Mouse (Mus musculus) hindbrain, embryonic 15.5 days (tissue): ENCODE data around the gene Nfix. TPM values are rescaled to one million over a fixed set of nuclear protein-coding genes. Genes with fewer than 3 reads are reported as not detected.
A peak's percentile ranks its signal among the peaks of the same experiment; 100 is the strongest.

ENCODE experiments used
- ATAC-seq: fragments of 200-750 bp; cut with Nextera tagmentation; 2 replicates; pipeline ENCODE4 v1.8.0; 2017; ENCODE audit warnings: low read depth, moderate number of reproducible peaks, moderate TSS enrichment; ENCODE audit not compliant: low FRiP score
- H3K27ac ChIP-seq: fragments of 300-500 bp; sonication (generic); replicated peaks from 2 replicates; pipeline ENCODE4 v1.5.1; 2015; ENCODE audit warnings: mild to moderate bottlenecking, inconsistent platforms
- H3K27me3 ChIP-seq: fragments of 300-500 bp; sonication (generic); 2 replicates; pipeline ENCODE4 v1.6.1; 2015; ENCODE audit warnings: control low read depth, inconsistent platforms
- H3K36me3 ChIP-seq: fragments of 300-500 bp; sonication (generic); 2 replicates; pipeline ENCODE4 v1.6.1; 2015; ENCODE audit warnings: control low read depth, inconsistent platforms
- H3K4me1 ChIP-seq: fragments of 300-500 bp; sonication (generic); replicated peaks from 2 replicates; pipeline ENCODE4 v1.6.1; 2015; ENCODE audit warnings: control low read depth, inconsistent platforms
- H3K4me2 ChIP-seq: fragments of 300-500 bp; sonication (generic); 2 replicates; pipeline ENCODE4 v1.6.1; 2015; ENCODE audit warnings: moderate library complexity, mild to moderate bottlenecking, inconsistent platforms
- H3K4me3 ChIP-seq: fragments of 300-500 bp; sonication (generic); 2 replicates; pipeline ENCODE4 v1.5.1; 2015; ENCODE audit warnings: mild to moderate bottlenecking, inconsistent platforms
- H3K9ac ChIP-seq: fragments of 300-500 bp; sonication (generic); 2 replicates; pipeline ENCODE4 v1.6.1; 2015; ENCODE audit warnings: inconsistent platforms
- H3K9me3 ChIP-seq: fragments of 300-500 bp; sonication (generic); 2 replicates; pipeline ENCODE4 v1.6.1; 2016; ENCODE audit warnings: control low read depth, inconsistent platforms
- WGBS: fragments of 180-500 bp; shearing (Covaris S2); methylation state at CpG from one replicate; pipeline ENCODE4 v1.1.7; 2015; 5-methylcytosine and 5-hydroxymethylcytosine counted together
- polyA plus RNA-seq: library from polyadenylated mRNA; unstranded; fragments of >200 nt; fragmentation: Nextera tagmentation; extraction: Ambion mirVana; gene quantifications from 2 replicates; pipeline ENCODE4 v1.2.1, GENCODE M21; 2015

Nfix gene
- polyA plus RNA-seq, 1 experiment from 2014 or later, result 87.6 TPM

GRCm38 (mm10) chr8:84703466-84704249 is 96.5 kb downstream of the Nfix start:
- no peak overlapping the region for H3K4me3 ChIP-seq
- H3K4me2 ChIP-seq, result peak overlapping the region; percentile 51
- 12% methylated on average over 38 of the region's 38 CpGs for WGBS
- H3K27me3 ChIP-seq, result peaks cover 46% of the 10 kb centered on the region
- peaks cover 43% of the 10 kb centered on the region for H3K4me1 ChIP-seq
- H3K27ac ChIP-seq, result peak overlapping the region; percentile 68
- no peak overlapping the region; the same call in 1 of the 2 replicates for H3K9ac ChIP-seq
- no peaks in the 10 kb centered on the region for H3K9me3 ChIP-seq
- ATAC-seq, result no peak
- H3K36me3 ChIP-seq, result peaks cover 10% of the 10 kb centered on the region

- ATAC-seq, result no peak
- H3K4me2 ChIP-seq, result peak overlapping the region; percentile 51; the same call in 1 of the 2 replicates
- no peak overlapping the region for H3K4me3 ChIP-seq
- WGBS, result 82% methylated on average over 6 of the region's 6 CpGs
- no peaks in the 10 kb centered on the region for H3K9me3 ChIP-seq
- peaks cover 44% of the 10 kb centered on the region for H3K27me3 ChIP-seq
- peaks cover 39% of the 10 kb centered on the region for H3K4me1 ChIP-seq
- H3K9ac ChIP-seq, result no peak overlapping the region
- peaks cover 14% of the 10 kb centered on the region for H3K36me3 ChIP-seq
- H3K27ac ChIP-seq, result no peak overlapping the region
Measured at GRCm38 (mm10) chr8:84702963-84703465, 97.1 kb downstream of the Nfix start.

GRCm38 (mm10) chr8:84702561-84702960 is 97.6 kb downstream of the Nfix start:
- no peak for ATAC-seq
- H3K4me1 ChIP-seq, result peaks cover 34% of the 10 kb centered on the region
- peak overlapping the region; percentile 10; the same call in 1 of the 2 replicates for H3K4me2 ChIP-seq
- 72% methylated on average over 9 of the region's 9 CpGs for WGBS
- H3K4me3 ChIP-seq, result no peak overlapping the region
- no peak overlapping the region for H3K9ac ChIP-seq
- H3K36me3 ChIP-seq, result peaks cover 16% of the 10 kb centered on the region
- no peak overlapping the region for H3K27ac ChIP-seq
- H3K27me3 ChIP-seq, result peaks cover 39% of the 10 kb centered on the region
- no peaks in the 10 kb centered on the region for H3K9me3 ChIP-seq

- no peak within 1 kb of the TSS for H3K9ac ChIP-seq
- peaks cover 25% of the 10 kb centered on the region for H3K36me3 ChIP-seq
- peaks cover 36% of the 10 kb centered on the region for H3K27me3 ChIP-seq
- ATAC-seq, result no peak
- 13% methylated on average over 34 of the region's 34 CpGs for WGBS
- peak within 1 kb of the TSS; percentile 10 for H3K4me2 ChIP-seq
- peaks cover 21% of the 10 kb centered on the region for H3K4me1 ChIP-seq
- H3K27ac ChIP-seq, result peak within 1 kb of the TSS; percentile 32
- H3K4me3 ChIP-seq, result peak within 1 kb of the TSS; percentile 5
- H3K9me3 ChIP-seq, result no peaks in the 10 kb centered on the region
Measured at GRCm38 (mm10) chr8:84700941-84701911, 98.9 kb downstream of the Nfix start, which contains the start of gene Lyl1. Lyl1 (plus strand) TSS chr8:84701457.

- no peak overlapping the region for H3K4me3 ChIP-seq
- H3K9me3 ChIP-seq, result no peaks in the 10 kb centered on the region
- H3K27ac ChIP-seq, result 0 out of 2 replicates have a peak overlapping the region, but pooled peaks have one; percentile 2
- no peak overlapping the region for H3K9ac ChIP-seq
- peaks cover 36% of the 10 kb centered on the region for H3K27me3 ChIP-seq
- peaks cover 18% of the 10 kb centered on the region for H3K4me1 ChIP-seq
- H3K4me2 ChIP-seq, result no peak overlapping the region
- peaks cover 25% of the 10 kb centered on the region for H3K36me3 ChIP-seq
- ATAC-seq, result no peak
- 85% methylated on average over 5 of the region's 5 CpGs for WGBS
Measured at GRCm38 (mm10) chr8:84700526-84700925, 99.6 kb downstream of the Nfix start.

GRCm38 (mm10) chr8:84699861-84700322 is 100.3 kb downstream of the Nfix start:
- no peaks in the 10 kb centered on the region for H3K9me3 ChIP-seq
- no peak overlapping the region for H3K4me2 ChIP-seq
- peak overlapping the region; percentile 46 for H3K27ac ChIP-seq
- peaks cover 30% of the 10 kb centered on the region for H3K27me3 ChIP-seq
- peaks cover 25% of the 10 kb centered on the region for H3K36me3 ChIP-seq
- no peak overlapping the region for H3K9ac ChIP-seq
- peak; percentile 25; the same call in 1 of the 2 replicates for ATAC-seq
- 61% methylated on average over 7 of the region's 7 CpGs for WGBS
- peaks cover 14% of the 10 kb centered on the region; the same call in 1 of the 2 replicates for H3K4me1 ChIP-seq
- no peak overlapping the region for H3K4me3 ChIP-seq

- ATAC-seq, result no peak
- H3K4me2 ChIP-seq, result no peak overlapping the region
- peaks cover 25% of the 10 kb centered on the region for H3K36me3 ChIP-seq
- no peaks in the 10 kb centered on the region for H3K9me3 ChIP-seq
- no peak overlapping the region for H3K9ac ChIP-seq
- peaks cover 26% of the 10 kb centered on the region for H3K27me3 ChIP-seq
- WGBS, result 83% methylated on average over 9 of the region's 9 CpGs
- peaks cover 10% of the 10 kb centered on the region; the same call in 1 of the 2 replicates for H3K4me1 ChIP-seq
- H3K27ac ChIP-seq, result peak overlapping the region; percentile 46
- H3K4me3 ChIP-seq, result no peak overlapping the region
Measured at GRCm38 (mm10) chr8:84698929-84699401, 101.2 kb downstream of the Nfix start.

- Histone ChIP-seq H3K4me2 (no peak overlapping the region), H3K9me3 (no peaks in the 10 kb centered on the region), H3K4me3 (no peak overlapping the region), H3K27me3 (peaks cover 20% of the 10 kb centered on the region), H3K4me1 (peaks cover 5% of the 10 kb centered on the region; the same call in 1 of the 2 replicates), H3K27ac (no peak overlapping the region), H3K36me3 (peaks cover 25% of the 10 kb centered on the region), H3K9ac (no peak overlapping the region)
- WGBS, result 90% methylated on average over 5 of the region's 5 CpGs
- no peak for ATAC-seq
Measured at GRCm38 (mm10) chr8:84698288-84698687, 101.9 kb downstream of the Nfix start.

GRCm38 (mm10) chr8:84697166-84698130 is 102.7 kb downstream of the Nfix start:
- Histone ChIP-seq H3K27ac (no peak overlapping the region), H3K36me3 (peaks cover 28% of the 10 kb centered on the region), H3K9me3 (no peaks in the 10 kb centered on the region), H3K27me3 (peaks cover 12% of the 10 kb centered on the region), H3K4me2 (no peak overlapping the region), H3K9ac (no peak overlapping the region), H3K4me3 (no peak overlapping the region), H3K4me1 (peaks cover 5% of the 10 kb centered on the region; the same call in 1 of the 2 replicates)
- 92% methylated on average over 14 of the region's 14 CpGs for WGBS
- no peak for ATAC-seq

GRCm38 (mm10) chr8:84695140-84695539 is 105.0 kb downstream of the Nfix start:
- 95% methylated on average over 6 of the region's 6 CpGs for WGBS
- peaks cover 39% of the 10 kb centered on the region for H3K36me3 ChIP-seq
- no peak overlapping the region for H3K4me2 ChIP-seq
- no peak for ATAC-seq
- no peaks in the 10 kb centered on the region for H3K9me3 ChIP-seq
- no peak overlapping the region for H3K9ac ChIP-seq
- no peaks in the 10 kb centered on the region for H3K27me3 ChIP-seq
- no peak overlapping the region for H3K4me3 ChIP-seq
- peaks cover 8% of the 10 kb centered on the region for H3K4me1 ChIP-seq
- no peak overlapping the region for H3K27ac ChIP-seq
